Mouse (Mus musculus) fat pad, adult 2 months (tissue): Measurements from ENCODE around the gene Bcas3.
"Not testable (repeated sequence)": the region's sequence is repeated elsewhere in the genome, so short reads cannot be mapped to it uniquely, and the experiment has no call there.

Source experiments
- DNase-seq: peaks from one replicate; pipeline ENCODE4 v3.0.0-alpha.2; 2011; ENCODE audit warnings: low read depth, low spot score; ENCODE audit errors: extremely low read depth

Gene Bcas3

GRCm38 (mm10) chr11:85470508-85470907, 117.5 kb downstream of the Bcas3 start:
- DNase-seq, result no peak

GRCm38 (mm10) chr11:85474326-85474725, 121.4 kb downstream of the Bcas3 start:
- no peak for DNase-seq

GRCm38 (mm10) chr11:85482737-85483467, 129.9 kb downstream of the Bcas3 start:
- DNase-seq, result no peak

GRCm38 (mm10) chr11:85485197-85485940, 132.4 kb downstream of the Bcas3 start:
- no peak for DNase-seq

- no peak for DNase-seq
These were observed 134.5 kb downstream of the Bcas3 start for GRCm38 (mm10) chr11:85487501-85487900.

GRCm38 (mm10) chr11:85492231-85492630, 139.3 kb downstream of the Bcas3 start:
- DNase-seq, result no peak

- DNase-seq, result no peak
These were observed 139.7 kb downstream of the Bcas3 start for GRCm38 (mm10) chr11:85492666-85493065.

- DNase-seq, result no peak
These were observed 146.6 kb downstream of the Bcas3 start for GRCm38 (mm10) chr11:85499561-85499960.

GRCm38 (mm10) chr11:85502031-85502430, 149.1 kb downstream of the Bcas3 start:
- DNase-seq, result no peak

DNA sequence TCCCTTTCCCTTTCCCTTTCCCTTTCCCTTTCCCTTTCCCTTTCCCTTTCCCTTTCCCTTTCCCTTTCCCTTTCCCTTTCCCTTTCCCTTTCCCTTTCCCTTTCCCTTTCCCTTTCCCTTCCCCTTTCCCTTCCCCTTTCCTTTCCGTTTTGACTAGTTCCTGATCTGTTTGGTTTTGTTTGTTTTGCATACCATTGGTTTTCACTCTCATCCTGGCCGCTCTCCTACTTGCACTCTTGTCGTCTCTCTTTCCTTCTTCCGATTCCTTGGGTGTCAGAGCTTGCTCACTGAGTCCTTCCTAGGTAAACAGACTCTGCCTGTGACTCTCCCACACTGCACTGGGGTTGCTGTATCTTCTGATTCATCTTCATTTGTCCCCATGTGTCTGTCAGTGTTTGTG, 151.8 kb downstream of the Bcas3 start:
- not testable (repeated sequence) for DNase-seq

DNA sequence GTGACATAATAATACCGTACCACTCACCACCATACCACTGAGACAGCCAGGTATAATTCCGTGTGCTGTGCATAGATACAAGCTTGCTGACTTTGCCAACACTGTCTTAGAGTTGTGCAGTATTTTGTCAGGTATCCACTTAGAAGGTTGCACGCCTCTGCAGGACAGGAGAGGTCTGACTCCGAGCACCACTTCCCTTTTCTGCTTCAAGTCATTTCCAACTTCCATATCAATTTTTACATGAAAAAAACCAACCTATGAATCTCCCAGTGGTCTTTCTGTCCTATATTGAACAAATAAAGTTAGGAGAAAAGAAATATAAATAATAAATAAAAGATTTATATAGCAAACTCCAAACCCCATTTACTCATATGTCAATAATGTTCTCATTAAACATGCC, 152.8 kb downstream of the Bcas3 start:
- DNase-seq, result no peak

GRCm38 (mm10) chr11:85509334-85509733, 156.4 kb downstream of the Bcas3 start:
- DNase-seq, result no peak

- DNase-seq, result no peak
These were observed 158.4 kb downstream of the Bcas3 start for GRCm38 (mm10) chr11:85511270-85511904.

GRCm38 (mm10) chr11:85516724-85517123, 163.8 kb downstream of the Bcas3 start:
- DNase-seq, result no peak

GRCm38 (mm10) chr11:85518025-85518756, 165.2 kb downstream of the Bcas3 start:
- DNase-seq, result no peak

DNA sequence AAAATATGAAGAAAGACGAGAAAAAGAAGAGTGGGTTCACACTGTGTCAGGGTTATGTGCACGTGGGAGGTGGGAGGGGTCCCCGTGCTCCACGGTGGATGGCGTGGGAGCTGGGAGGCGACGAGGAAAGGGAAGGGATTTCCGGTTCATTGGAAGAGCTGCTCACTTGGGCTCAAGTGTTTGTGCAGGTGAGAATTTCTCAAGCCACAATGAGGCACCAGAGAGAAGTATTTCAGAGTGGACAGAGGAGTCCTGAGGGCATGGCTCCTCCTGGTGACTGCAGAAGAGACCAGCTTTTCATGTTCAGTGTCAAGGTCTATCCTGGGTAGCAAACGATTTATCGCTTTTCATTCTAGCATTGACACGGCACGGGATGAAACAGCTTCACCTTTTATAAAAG, 167.3 kb downstream of the Bcas3 start:
- no peak for DNase-seq

- DNase-seq, result no peak
These were observed 168.0 kb downstream of the Bcas3 start for GRCm38 (mm10) chr11:85520996-85521395.

DNA sequence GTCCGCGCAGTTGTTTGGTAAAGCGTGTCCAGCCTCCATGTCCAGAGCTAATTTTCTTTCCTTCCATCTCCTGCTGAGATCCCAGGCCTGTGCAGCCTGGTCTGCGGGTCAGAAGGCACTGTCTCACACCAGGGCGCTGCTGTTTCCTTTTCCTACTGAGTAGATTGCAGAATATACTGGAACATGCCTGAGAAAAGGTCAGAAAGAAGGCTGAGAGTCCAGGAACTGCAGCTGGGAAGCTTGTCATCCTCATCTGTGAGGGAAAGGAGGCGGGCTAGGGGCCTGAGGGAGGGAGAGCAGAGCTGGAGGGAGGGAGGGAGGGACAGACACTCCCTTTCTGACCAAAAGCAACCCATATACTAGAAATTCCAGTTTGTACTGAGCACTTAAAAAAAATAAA, 170.7 kb downstream of the Bcas3 start:
- DNase-seq, result no peak

- DNase-seq, result no peak
These were observed 171.2 kb downstream of the Bcas3 start for GRCm38 (mm10) chr11:85524186-85524585.

DNA sequence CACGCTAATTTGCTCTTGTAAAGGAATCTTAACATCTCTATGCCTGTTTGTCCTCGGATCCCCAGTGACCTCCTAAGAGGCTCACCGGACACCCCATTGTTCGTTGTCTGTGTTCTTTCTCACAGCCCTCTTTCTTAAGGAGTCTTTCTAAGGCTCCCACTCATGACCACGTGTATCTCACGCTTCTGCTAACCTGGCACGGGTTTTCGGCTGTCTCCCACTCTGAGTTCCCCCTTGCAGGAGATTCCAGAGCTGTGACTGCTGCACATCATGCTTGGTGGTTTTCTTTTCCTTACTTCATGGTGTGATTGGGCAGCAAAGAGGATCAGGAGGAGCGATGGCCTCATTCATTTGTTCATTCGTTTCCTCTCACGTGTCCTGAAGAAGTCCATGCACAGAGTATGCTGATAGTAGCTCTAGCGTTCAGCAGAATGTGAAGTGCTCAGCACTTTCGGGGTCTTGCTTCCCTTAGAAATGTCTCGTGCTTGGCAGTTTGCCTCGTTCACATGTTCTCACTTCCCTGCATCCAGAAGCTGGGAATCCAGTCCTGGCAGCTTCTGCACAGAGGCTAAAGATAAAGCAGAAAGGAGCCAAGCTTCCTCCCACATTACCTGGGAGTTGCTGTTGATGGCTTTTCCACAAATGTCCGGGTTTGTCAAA, 172.0 kb downstream of the Bcas3 start:
- no peak for DNase-seq

DNA sequence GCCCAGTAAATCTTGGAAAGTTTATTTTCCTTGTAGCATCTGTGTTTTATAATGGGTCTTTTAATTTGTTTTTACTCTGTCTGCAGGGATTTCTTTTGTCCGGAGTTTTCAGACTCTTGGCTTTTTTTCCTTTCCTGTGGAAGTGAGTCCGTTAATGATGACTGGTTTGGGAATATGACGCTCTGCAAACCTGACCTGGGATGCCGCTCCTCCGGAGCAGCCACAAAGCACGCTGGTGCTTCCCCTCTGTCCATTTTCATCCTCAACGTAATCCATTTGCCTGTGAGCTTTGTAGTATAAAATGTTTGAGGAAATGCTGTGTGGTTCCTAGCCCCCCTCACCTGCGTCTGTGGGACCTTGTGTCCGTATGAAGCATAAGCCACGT, 172.5 kb downstream of the Bcas3 start:
- no peak for DNase-seq
